Mouse (Mus musculus) testis, postnatal 10 days (tissue): ENCODE measurements around the gene Kank2.
"Not testable (repeated sequence)": the region's sequence is repeated elsewhere in the genome, so short reads cannot be mapped to it uniquely, and the experiment has no call there.

Source experiments
- DNase-seq: peaks from one replicate; pipeline ENCODE4 v3.0.0; 2021; ENCODE audit warnings: low spot score

The Kank2 gene

DNA sequence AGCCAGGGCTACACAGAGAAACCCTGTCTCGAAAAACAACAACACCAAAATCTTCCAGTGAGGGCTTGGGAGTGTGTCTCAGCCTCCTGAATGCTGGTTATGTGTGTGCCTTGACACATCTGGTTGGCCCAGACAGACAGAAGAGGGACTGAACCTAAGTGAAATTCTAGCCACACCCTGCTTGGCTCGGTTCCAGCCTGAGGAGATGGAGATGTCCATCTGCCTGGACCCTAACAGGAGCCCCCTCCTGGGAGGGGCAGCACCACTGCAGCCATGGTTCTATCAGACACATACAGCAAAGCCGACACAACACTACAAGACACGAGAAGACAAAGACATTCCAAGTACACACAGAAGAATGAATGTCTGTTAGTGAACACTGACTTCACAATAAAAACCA, 19.6 kb upstream of the Kank2 start:
- DNase-seq, result no peak

- no peak for DNase-seq
Measured at GRCm38 (mm10) chr9:21816716-21817305, 18.3 kb upstream of the Kank2 start.

DNA sequence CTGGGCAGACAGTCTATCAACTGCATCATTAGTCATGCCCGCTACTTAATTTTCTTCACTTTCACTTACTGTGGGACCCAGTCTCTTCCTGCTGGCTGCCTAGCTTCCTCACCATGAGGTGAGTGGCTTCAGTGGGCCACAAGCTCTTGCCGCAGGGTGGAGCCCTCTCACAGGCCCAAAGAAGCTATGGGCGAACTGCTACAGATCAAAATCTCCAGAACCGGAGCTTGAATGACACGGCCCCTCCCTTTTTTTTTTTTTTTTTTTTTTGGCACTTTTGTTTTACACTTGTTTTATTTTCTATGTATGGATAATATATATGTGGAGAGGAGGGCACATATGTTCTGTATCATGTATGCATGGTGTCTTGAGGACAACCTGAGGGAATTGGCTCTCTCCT, 12.6 kb upstream of the Kank2 start:
- DNase-seq, result no peak

- no peak for DNase-seq
Measured at GRCm38 (mm10) chr9:21808561-21808960, 10.0 kb upstream of the Kank2 start.

DNA sequence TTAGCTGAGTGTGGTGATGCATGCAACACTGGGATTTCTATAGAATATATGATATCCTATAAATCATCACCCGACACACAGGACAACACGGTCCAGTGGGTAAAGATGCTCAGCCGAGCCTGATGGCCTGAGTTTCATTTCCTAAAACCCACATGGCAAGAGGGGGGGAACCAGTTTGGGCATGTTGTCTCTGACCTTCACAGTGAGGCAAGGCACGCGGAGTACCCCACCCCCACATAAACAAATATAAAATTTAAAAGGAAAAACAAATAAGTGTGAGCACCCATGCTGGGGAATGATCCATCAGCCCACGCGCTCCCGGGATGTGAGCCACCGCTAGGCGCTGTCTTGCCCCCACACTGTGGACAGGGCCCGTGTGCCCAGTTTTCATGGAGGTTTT, 8.4 kb upstream of the Kank2 start:
- no peak for DNase-seq

DNA sequence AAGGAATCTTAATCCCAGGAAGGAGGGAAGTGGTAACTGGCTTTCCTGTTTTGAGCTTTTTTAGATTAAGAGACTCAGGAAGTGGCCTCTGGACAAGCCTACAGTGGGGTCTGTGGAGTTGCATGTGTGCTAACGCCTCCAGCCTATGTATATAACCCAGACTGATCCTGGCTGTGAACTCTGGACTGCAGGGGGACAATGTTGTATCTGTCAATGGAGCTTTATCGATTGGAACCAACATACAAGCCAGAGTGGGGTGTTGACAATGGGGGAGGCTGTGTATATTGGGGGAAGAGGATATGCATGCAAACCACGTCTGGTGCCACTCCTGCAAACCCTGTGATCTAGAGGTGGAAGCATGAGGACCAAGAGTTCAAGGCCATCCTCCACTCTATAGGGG, 7.8 kb upstream of the Kank2 start:
- DNase-seq, result no peak

DNA sequence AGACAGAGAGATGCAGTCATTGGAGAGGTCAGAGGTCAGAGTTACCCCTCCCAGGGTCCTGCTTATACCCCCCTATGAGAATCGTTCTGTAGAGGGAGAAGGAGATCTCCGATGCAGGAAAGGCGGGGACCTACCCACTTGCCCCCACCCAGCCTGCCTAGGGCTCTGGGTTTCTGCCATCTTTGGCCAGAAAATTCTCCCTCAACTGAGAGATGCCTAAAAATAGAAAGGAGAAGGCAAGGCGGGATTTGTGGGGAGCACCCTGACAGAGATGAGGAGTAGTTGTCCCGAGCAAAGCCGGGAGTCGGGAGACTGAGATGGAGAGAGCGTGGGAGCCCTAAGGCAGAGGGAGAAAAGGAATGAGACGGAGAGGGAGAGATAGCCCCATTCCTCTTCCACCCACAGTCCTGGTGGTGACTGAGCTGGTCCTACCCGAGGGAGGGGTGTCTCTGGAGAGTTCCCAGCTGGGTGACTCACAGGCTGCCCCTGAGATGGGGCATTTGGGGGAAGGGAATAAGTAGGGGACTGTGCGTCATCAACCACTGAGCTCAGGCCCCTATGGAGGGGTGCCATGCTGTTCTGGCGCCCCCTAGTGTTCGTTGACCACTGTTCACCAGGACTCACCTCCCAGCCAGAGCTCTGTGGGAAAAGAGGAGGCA, 5.6 kb upstream of the Kank2 start:
- peak; percentile 93 for DNase-seq

DNA sequence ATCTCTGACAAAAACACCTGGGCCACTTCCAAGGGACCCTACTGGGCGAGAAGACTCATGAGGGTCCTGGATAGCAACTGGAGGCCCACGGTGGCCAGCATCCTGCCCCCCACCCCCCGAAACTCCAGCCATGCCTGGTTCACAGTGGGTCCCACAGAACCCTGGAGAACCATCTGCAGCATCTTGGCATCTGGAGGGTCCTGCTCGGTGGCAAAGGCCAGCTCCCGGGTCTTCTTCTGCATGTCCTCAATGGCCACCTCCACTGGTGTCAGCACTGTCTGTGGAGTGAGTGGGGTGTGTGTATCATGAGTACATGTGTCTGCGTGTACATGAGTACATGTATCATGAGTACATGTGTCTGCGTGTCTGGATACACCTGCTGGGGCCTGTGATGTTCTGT, 3.0 kb upstream of the Kank2 start:
- DNase-seq, result no peak

GRCm38 (mm10) chr9:21801121-21801520, 2.6 kb upstream of the Kank2 start:
- DNase-seq, result no peak

- no peak for DNase-seq
Measured at GRCm38 (mm10) chr9:21799010-21799350, 436 bp upstream of the Kank2 start.

GRCm38 (mm10) chr9:21797921-21798344, 611 bp downstream of the Kank2 start:
- DNase-seq, result peak; percentile 84

GRCm38 (mm10) chr9:21796919-21797318, 1.6 kb downstream of the Kank2 start:
- peak; percentile 43 for DNase-seq

- DNase-seq, result peak; percentile 43
Measured at GRCm38 (mm10) chr9:21796259-21796658, 2.3 kb downstream of the Kank2 start.

DNA sequence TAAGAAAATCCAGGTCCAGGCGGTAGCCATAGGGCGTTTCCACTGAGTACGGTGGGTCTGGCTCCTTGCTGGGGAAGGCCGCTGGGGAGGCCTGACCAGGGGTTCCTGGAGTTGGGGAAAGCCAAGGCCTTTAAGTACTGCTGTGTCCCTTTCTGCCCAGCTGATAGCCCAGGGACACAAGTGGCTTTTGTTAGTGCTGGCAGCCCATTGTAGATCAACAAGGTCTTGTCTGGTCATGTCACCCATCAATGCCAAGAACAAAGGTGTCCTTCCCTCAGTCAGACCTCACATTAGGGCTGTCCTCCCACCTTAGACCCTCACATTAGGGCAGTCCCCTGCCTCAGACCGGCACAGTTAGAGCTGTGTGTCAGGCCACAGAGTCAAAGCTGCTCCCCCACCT, 3.0 kb downstream of the Kank2 start:
- peak; percentile 49 for DNase-seq

DNA sequence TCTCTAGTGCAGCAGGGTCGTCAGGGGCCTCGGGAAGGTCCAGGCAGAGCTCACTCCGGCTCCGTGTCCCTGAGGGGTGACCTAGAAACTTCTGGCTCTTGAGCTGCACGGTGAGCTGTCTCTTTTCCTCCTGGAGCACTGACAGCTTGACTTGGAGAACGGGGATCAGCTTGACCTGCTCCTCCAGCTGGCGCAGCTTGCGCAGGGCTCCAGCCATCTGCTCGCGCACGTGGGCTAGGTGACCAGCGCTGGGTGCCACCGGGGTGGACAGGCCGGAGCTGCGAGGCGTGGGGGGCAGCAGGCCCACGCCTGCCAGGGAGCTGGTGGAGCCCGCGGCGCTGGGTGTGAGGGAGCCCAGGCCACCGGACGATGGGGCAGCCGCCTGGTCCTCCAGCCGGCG, 3.6 kb downstream of the Kank2 start:
- DNase-seq, result no peak

GRCm38 (mm10) chr9:21794344-21794834, 4.2 kb downstream of the Kank2 start:
- peak; percentile 43 for DNase-seq

DNA sequence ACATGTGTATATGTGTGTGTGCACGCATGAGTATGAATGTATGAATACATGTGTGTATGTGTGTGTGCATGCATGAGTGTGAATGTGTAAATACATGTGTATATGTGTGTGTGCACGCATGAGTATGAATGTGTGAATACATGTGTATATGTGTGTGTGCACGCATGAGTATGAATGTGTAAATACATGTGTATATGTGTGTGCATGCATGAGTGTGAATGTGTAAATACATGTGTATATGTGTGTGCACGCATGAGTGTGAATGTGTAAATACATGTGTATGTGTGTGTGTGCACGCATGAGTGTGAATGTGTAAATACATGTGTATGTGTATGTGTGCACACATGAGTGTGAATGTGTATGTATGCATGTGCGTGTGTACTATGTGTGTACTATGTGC, 5.0 kb downstream of the Kank2 start:
- DNase-seq, result not testable (repeated sequence)

- peak; percentile 68 for DNase-seq
Measured at GRCm38 (mm10) chr9:21792644-21793043, 5.9 kb downstream of the Kank2 start.

GRCm38 (mm10) chr9:21791861-21792260, 6.7 kb downstream of the Kank2 start:
- peak; percentile 80 for DNase-seq

- DNase-seq, result no peak
Measured at GRCm38 (mm10) chr9:21788234-21788633, 10.3 kb downstream of the Kank2 start.

DNA sequence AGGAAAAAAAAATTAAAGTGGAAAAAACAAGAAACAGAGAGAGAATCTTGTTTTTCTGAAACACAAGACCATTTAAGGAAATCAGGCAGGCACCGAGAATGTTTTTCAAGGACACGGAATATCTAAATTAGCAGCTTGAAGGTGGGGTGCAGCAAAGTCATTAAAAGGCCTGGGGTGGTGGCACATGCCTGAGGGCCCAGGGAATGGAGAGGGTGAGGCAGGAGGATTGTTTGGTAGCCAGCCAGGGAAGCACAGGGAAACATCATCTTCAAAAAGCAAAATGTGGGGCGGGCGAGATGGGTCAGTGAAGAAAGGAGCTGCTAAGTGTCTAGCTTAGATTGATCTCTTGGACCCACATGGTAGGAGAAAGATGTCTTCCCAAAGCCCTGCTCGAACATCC, 10.9 kb downstream of the Kank2 start:
- no peak for DNase-seq

- peak; percentile 83 for DNase-seq
Measured at GRCm38 (mm10) chr9:21786906-21787305, 11.6 kb downstream of the Kank2 start.

- not testable (repeated sequence) for DNase-seq
Measured at GRCm38 (mm10) chr9:21786309-21786708, 12.2 kb downstream of the Kank2 start.
